Mouse (Mus musculus) hindbrain, embryonic 16.5 days (tissue): Measurements from ENCODE around the gene Pom121. TPM values are rescaled to one million over a fixed set of nuclear protein-coding genes. Genes with fewer than 3 reads are reported as not detected.
"Not testable (repeated sequence)": the region's sequence is repeated elsewhere in the genome, so short reads cannot be mapped to it uniquely, and the experiment has no call there.

Experiments
- ATAC-seq: fragments of 200-750 bp; cut with Nextera tagmentation; 2 replicates; pipeline ENCODE4 v1.8.0; 2017; ENCODE audit warnings: moderate TSS enrichment, moderate library complexity
- H3K27ac ChIP-seq: fragments of 300-500 bp; sonication (generic); 2 replicates; pipeline ENCODE4 v1.5.1; 2014; ENCODE audit warnings: low read depth, mild to moderate bottlenecking, control low read depth, low read length, moderate library complexity
- H3K27me3 ChIP-seq: fragments of 300-500 bp; sonication (generic); replicated peaks from 2 replicates; pipeline ENCODE4 v1.6.1; 2014; ENCODE audit warnings: low read length; ENCODE audit not compliant: control insufficient read depth, insufficient read depth
- H3K36me3 ChIP-seq: fragments of 300-500 bp; sonication (generic); 2 replicates; pipeline ENCODE4 v1.6.1; 2014; ENCODE audit warnings: mild to moderate bottlenecking, low read length, moderate library complexity, mixed read lengths; ENCODE audit not compliant: control insufficient read depth, insufficient read depth
- H3K4me1 ChIP-seq: fragments of 300-500 bp; sonication (generic); 2 replicates; pipeline ENCODE4 v1.6.1; 2014; ENCODE audit warnings: low read depth, low read length; ENCODE audit not compliant: control insufficient read depth, insufficient read depth
- H3K4me2 ChIP-seq: fragments of 300-500 bp; sonication (generic); 2 replicates; pipeline ENCODE4 v1.6.1; 2014; ENCODE audit warnings: mild to moderate bottlenecking, low read length, control low read depth, moderate library complexity
- H3K4me3 ChIP-seq: fragments of 300-500 bp; sonication (generic); 2 replicates; pipeline ENCODE4 v1.5.1; 2014; ENCODE audit warnings: mild to moderate bottlenecking, low read length, control low read depth, moderate library complexity
- H3K9ac ChIP-seq: fragments of 300-500 bp; sonication (generic); 2 replicates; pipeline ENCODE4 v1.6.1; 2014; ENCODE audit warnings: low read depth, mild to moderate bottlenecking, control low read depth, low read length, moderate library complexity
- H3K9me3 ChIP-seq: fragments of 300-500 bp; sonication (generic); 2 replicates; pipeline ENCODE4 v1.6.1; 2014; ENCODE audit warnings: mild to moderate bottlenecking, low read length, moderate library complexity; ENCODE audit not compliant: control insufficient read depth
- WGBS: fragments of 180-500 bp; shearing (Covaris S2); extraction: QIAGEN DNeasy Blood & Tissue Kit; methylation state at CpG from one replicate; pipeline ENCODE4 v1.1.7; 2014; 5-methylcytosine and 5-hydroxymethylcytosine counted together
- polyA plus RNA-seq: library from polyadenylated mRNA; unstranded; fragments of >200 nt; fragmentation: Nextera tagmentation; extraction: Ambion mirVana; gene quantifications from 2 replicates; pipeline ENCODE4 v1.2.1, GENCODE M21; 2015

Pom121 gene
- polyA plus RNA-seq, 1 experiment from 2014 or later, result 7.4 TPM

- H3K4me3 ChIP-seq, result no peak overlapping the region
- H3K4me1 ChIP-seq, result peaks cover 7% of the 10 kb centered on the region
- no peaks in the 10 kb centered on the region for H3K27me3 ChIP-seq
- no peak overlapping the region for H3K9ac ChIP-seq
- H3K27ac ChIP-seq, result 0 out of 2 replicates have a peak overlapping the region, but pooled peaks have one; percentile 20
- H3K4me2 ChIP-seq, result no peak overlapping the region
- ATAC-seq, result no peak
- 66% methylated on average over 8 of the region's 8 CpGs for WGBS
- H3K36me3 ChIP-seq, result peaks cover 58% of the 10 kb centered on the region
- H3K9me3 ChIP-seq, result no peaks in the 10 kb centered on the region
Measured at GRCm38 (mm10) chr5:135375167-135375566, 19.2 kb downstream of the Pom121 start.

GRCm38 (mm10) chr5:135373601-135374000 lies 20.7 kb downstream of the Pom121 start:
- peaks cover 13% of the 10 kb centered on the region for H3K4me1 ChIP-seq
- no peak overlapping the region for H3K4me3 ChIP-seq
- no peak overlapping the region for H3K9ac ChIP-seq
- no peaks in the 10 kb centered on the region for H3K27me3 ChIP-seq
- H3K36me3 ChIP-seq, result peaks cover 47% of the 10 kb centered on the region
- ATAC-seq, result no peak
- 96% methylated on average over 5 of the region's 5 CpGs for WGBS
- no peak overlapping the region for H3K4me2 ChIP-seq
- no peaks in the 10 kb centered on the region for H3K9me3 ChIP-seq
- no peak overlapping the region for H3K27ac ChIP-seq

- 94% methylated on average over 13 of the region's 13 CpGs for WGBS
- H3K4me3 ChIP-seq, result no peak overlapping the region
- no peak overlapping the region for H3K4me2 ChIP-seq
- no peaks in the 10 kb centered on the region for H3K27me3 ChIP-seq
- peaks cover 13% of the 10 kb centered on the region for H3K4me1 ChIP-seq
- H3K36me3 ChIP-seq, result peaks cover 31% of the 10 kb centered on the region
- H3K27ac ChIP-seq, result no peak overlapping the region
- H3K9ac ChIP-seq, result no peak overlapping the region
- no peak for ATAC-seq
- H3K9me3 ChIP-seq, result no peaks in the 10 kb centered on the region
Measured at GRCm38 (mm10) chr5:135371195-135371594, 23.2 kb downstream of the Pom121 start.

- H3K9ac ChIP-seq, result peak within 1 kb of the TSS; percentile 86
- peak; percentile 80 for ATAC-seq
- under 1% methylated on average over 61 of the region's 64 CpGs for WGBS
Measured at GRCm38 (mm10) chr5:135369787-135370654, 24.3 kb downstream of the Pom121 start, which contains the start of gene Nsun5. Gene Nsun5, plus strand, starts transcription at chr5:135369953.

GRCm38 (mm10) chr5:135369196-135369595 lies 25.1 kb downstream of the Pom121 start:
- Histone ChIP-seq H3K4me1 (peaks cover 13% of the 10 kb centered on the region), H3K9ac (peak overlapping the region; percentile 86; the same call in 1 of the 2 replicates), H3K36me3 (peaks cover 16% of the 10 kb centered on the region; the same call in 1 of the 2 replicates), H3K4me2 (peak overlapping the region; percentile 80), H3K4me3 (peak overlapping the region; percentile 80)
- WGBS, result 60% methylated on average over 9 of the region's 9 CpGs
- H3K9me3 ChIP-seq, H3K27ac ChIP-seq, H3K27me3 ChIP-seq, ATAC-seq: not testable (repeated sequence)

More at GRCm38 (mm10) chr5:135369787-135370654, 24.3 kb downstream of the Pom121 start, which contains the start of gene Nsun5:
- Histone ChIP-seq H3K27ac (peak within 1 kb of the TSS; percentile 73), H3K4me2 (peak within 1 kb of the TSS; percentile 80), H3K36me3 (peaks cover 19% of the 10 kb centered on the region; the same call in 1 of the 2 replicates), H3K9me3 (no peaks in the 10 kb centered on the region), H3K27me3 (no peaks in the 10 kb centered on the region), H3K4me3 (peak within 1 kb of the TSS; percentile 80), H3K4me1 (peaks cover 13% of the 10 kb centered on the region)

GRCm38 (mm10) chr5:135368312-135368711 lies 26.0 kb downstream of the Pom121 start:
- no peak for ATAC-seq
- peaks cover 11% of the 10 kb centered on the region; the same call in 1 of the 2 replicates for H3K36me3 ChIP-seq
- WGBS, result 82% methylated on average over 6 of the region's 6 CpGs
- no peak overlapping the region for H3K27ac ChIP-seq
- no peak overlapping the region for H3K4me3 ChIP-seq
- H3K27me3 ChIP-seq, result no peaks in the 10 kb centered on the region
- no peak overlapping the region for H3K4me2 ChIP-seq
- H3K4me1 ChIP-seq, result peaks cover 13% of the 10 kb centered on the region
- no peak overlapping the region for H3K9ac ChIP-seq
- H3K9me3 ChIP-seq, result no peaks in the 10 kb centered on the region

- WGBS, result 53% methylated on average over 6 of the region's 6 CpGs
- H3K27me3 ChIP-seq, result no peaks in the 10 kb centered on the region
- H3K4me1 ChIP-seq, result peaks cover 13% of the 10 kb centered on the region
- H3K4me3 ChIP-seq, result no peak overlapping the region
- no peak overlapping the region for H3K4me2 ChIP-seq
- 0 out of 2 replicates have a peak, but pooled peaks cover 8% of the 10 kb centered on the region for H3K36me3 ChIP-seq
- H3K9ac ChIP-seq, result no peak overlapping the region
- no peak for ATAC-seq
- H3K9me3 ChIP-seq, result no peaks in the 10 kb centered on the region
- H3K27ac ChIP-seq, result no peak overlapping the region
Measured at GRCm38 (mm10) chr5:135367841-135368240, 26.5 kb downstream of the Pom121 start.

- Histone ChIP-seq H3K9ac (no peak overlapping the region), H3K4me1 (no peaks in the 10 kb centered on the region), H3K4me3 (no peak overlapping the region), H3K36me3 (no peaks in the 10 kb centered on the region), H3K27me3 (no peaks in the 10 kb centered on the region), H3K4me2 (no peak overlapping the region), H3K27ac (no peak overlapping the region), H3K9me3 (no peaks in the 10 kb centered on the region)
- ATAC-seq, result no peak
- WGBS, result 33% methylated on average over 12 of the region's 12 CpGs
Measured at GRCm38 (mm10) chr5:135363540-135363939, 30.8 kb downstream of the Pom121 start.

- WGBS, result 91% methylated on average over 3 of the region's 3 CpGs
- H3K9me3 ChIP-seq, result peaks cover 1% of the 10 kb centered on the region; the same call in 1 of the 2 replicates
Measured at GRCm38 (mm10) chr5:135362572-135362971, 31.8 kb downstream of the Pom121 start.

More at GRCm38 (mm10) chr5:135362572-135362971, 31.8 kb downstream of the Pom121 start:
- H3K4me1 ChIP-seq, result no peaks in the 10 kb centered on the region
- no peak overlapping the region for H3K4me3 ChIP-seq
- H3K36me3 ChIP-seq, result no peaks in the 10 kb centered on the region
- ATAC-seq, result no peak
- no peak overlapping the region for H3K4me2 ChIP-seq
- H3K27me3 ChIP-seq, result no peaks in the 10 kb centered on the region
- H3K27ac ChIP-seq, result no peak overlapping the region
- H3K9ac ChIP-seq, result no peak overlapping the region
